Mouse (Mus musculus) CH12.LX (cell line): ENCODE data around the gene Mettl26.

Experiments used
- CHD2 ChIP-seq: IDR thresholded peaks from 2 replicates; pipeline ENCODE4 v1.6.1; 2011; ENCODE audit warnings: low read length, improper control_type of control experiment
- CTCF ChIP-seq, 2 experiments: IDR thresholded peaks in 1 of 2; conservative IDR thresholded peaks in 1 of 2; 2 replicates each; pipeline ENCODE4 v1.5.1; 2011 to 2012; ENCODE audit warnings: low read depth in 2 of 2, low read length in 2 of 2, improper control_type of control experiment in 1 of 2, inconsistent platforms in 1 of 2, mild to moderate bottlenecking in 1 of 2, moderate library complexity in 1 of 2
- EP300 ChIP-seq: IDR thresholded peaks from 2 replicates; pipeline ENCODE4 v1.6.1; 2011; ENCODE audit warnings: low read length, improper control_type of control experiment
- ETS1 ChIP-seq: conservative IDR thresholded peaks from 2 replicates; pipeline ENCODE4 v1.6.1; 2012; ENCODE audit warnings: low read depth, mild to moderate bottlenecking, inconsistent platforms, low read length, improper control_type of control experiment, moderate library complexity
- GABPA ChIP-seq: IDR thresholded peaks from 2 replicates; pipeline ENCODE4 v1.6.1; 2012; ENCODE audit warnings: low read depth, low read length, improper control_type of control experiment, inconsistent platforms; ENCODE audit not compliant: insufficient replicate concordance
- POLR2A ChIP-seq: IDR thresholded peaks from 2 replicates; pipeline ENCODE4 v1.6.1; 2011; ENCODE audit warnings: low read depth, mild to moderate bottlenecking, improper control_type of control experiment, low read length
- RAD21 ChIP-seq: IDR thresholded peaks from 2 replicates; pipeline ENCODE4 v1.6.1; 2011; ENCODE audit warnings: low read depth, mild to moderate bottlenecking, low read length, improper control_type of control experiment, moderate library complexity
- RCOR1 ChIP-seq: conservative IDR thresholded peaks from 2 replicates; pipeline ENCODE4 v1.6.1; 2012; ENCODE audit warnings: low read depth, mild to moderate bottlenecking, inconsistent platforms, low read length, improper control_type of control experiment
- SMC3 ChIP-seq: IDR thresholded peaks from 2 replicates; pipeline ENCODE4 v1.6.1; 2011; ENCODE audit warnings: low read depth, low read length, improper control_type of control experiment
- ZKSCAN1 ChIP-seq: IDR thresholded peaks from 2 replicates; pipeline ENCODE4 v1.6.1; 2012; ENCODE audit warnings: low read depth, inconsistent platforms, low read length, improper control_type of control experiment, borderline replicate concordance

- TF ChIP-seq ETS1 (no peak), POLR2A (no peak), CTCF (conservative IDR thresholded peaks at IDR 0.05 in 1 of 2, IDR thresholded peaks at IDR 0.05 in 1 of 2; ENCODE audit: low read depth in 2 of 2, low read length in 2 of 2) (peak; percentile 48 to 66; a peak in 3 of 4 replicates), GABPA (no peak), CHD2 (no peak), EP300 (no peak), RAD21 (peak; percentile 23), SMC3 (no peak), RCOR1 (no peak), ZKSCAN1 (no peak)
These were observed 10.8 kb downstream of the Mettl26 start for GRCm38 (mm10) chr17:25885636-25886035.
